Mouse (Mus musculus): ENCODE measurements around the gene Dock8. TPM values are rescaled to one million over a fixed set of nuclear protein-coding genes. Genes with fewer than 3 reads are reported as not detected.

Gene Dock8
- polyA plus RNA-seq, 1 experiment from 2014 or later = 4.1 TPM

- Histone ChIP-seq H3K9ac (ENCODE audit: low read depth, low read length) (no peak overlapping the region), H3K4me3 (ENCODE audit: low read depth, low read length) (no peak overlapping the region), H3K4me2 (replicated peaks; ENCODE audit: low read depth, low read length) (no peak overlapping the region), H3K4me1 (replicated peaks; ENCODE audit: control insufficient read depth, insufficient read depth, low read length) (no peaks in the 10 kb centered on the region), H3K36me3 (ENCODE audit: control insufficient read depth, insufficient read depth, low read length) (no peaks in the 10 kb centered on the region), H3K9me3 (ENCODE audit: control insufficient read depth, low read length) (no peaks in the 10 kb centered on the region), H3K27ac (ENCODE audit: low read depth, low read length) (no peak overlapping the region), H3K27me3 (ENCODE audit: control insufficient read depth, insufficient read depth, low read length) (no peaks in the 10 kb centered on the region)
- DNase-seq (ENCODE audit: low spot score) = peak; percentile 7
- 56% methylated on average over 9 of the region's 9 CpGs for WGBS
- ATAC-seq (ENCODE audit: low FRiP score) = no peak
These were observed 61.0 kb downstream of the Dock8 start for GRCm38 (mm10) chr19:25060375-25060774.

DNA sequence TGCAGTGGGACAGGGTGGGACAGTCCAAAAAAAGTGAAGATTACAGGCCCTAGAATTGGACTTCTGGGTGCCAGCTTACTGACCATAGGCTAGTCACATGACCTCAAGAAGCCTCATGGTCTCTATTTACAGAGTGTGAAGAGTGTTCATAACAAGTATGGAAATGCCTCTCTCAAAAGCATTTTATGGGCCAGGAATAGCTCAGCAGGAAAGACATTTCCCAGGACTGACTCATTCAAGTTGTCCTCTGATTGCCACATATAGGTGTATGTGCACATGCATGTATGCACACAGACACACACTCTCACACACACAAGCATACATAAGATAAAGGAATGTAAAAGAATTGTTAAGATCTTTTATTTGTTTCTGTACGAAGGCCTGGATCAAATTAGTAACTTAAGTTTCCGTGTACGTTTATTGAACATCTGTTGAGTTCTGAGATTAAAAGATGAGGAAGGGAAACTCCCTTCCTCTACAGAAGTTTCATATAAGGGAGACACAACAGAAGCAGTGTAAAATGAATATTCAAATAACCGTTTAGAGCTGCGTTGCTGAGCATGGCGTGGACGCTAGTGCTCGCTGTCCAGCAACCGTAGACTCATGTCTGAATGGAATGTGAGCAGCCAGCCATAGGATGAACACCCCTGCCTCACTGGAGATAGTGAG, 63.0 kb downstream of the Dock8 start:
- Histone ChIP-seq H3K9ac (ENCODE audit: low read depth, low read length) (no peak overlapping the region), H3K4me3 (ENCODE audit: low read depth, low read length) (no peak overlapping the region), H3K27ac (ENCODE audit: low read depth, low read length) (no peak overlapping the region), H3K9me3 (ENCODE audit: control insufficient read depth, low read length) (no peaks in the 10 kb centered on the region), H3K36me3 (ENCODE audit: control insufficient read depth, insufficient read depth, low read length) (no peaks in the 10 kb centered on the region), H3K4me2 (replicated peaks; ENCODE audit: low read depth, low read length) (no peak overlapping the region), H3K4me1 (replicated peaks; ENCODE audit: control insufficient read depth, insufficient read depth, low read length) (no peaks in the 10 kb centered on the region), H3K27me3 (ENCODE audit: control insufficient read depth, insufficient read depth, low read length) (no peaks in the 10 kb centered on the region)
- WGBS = 93% methylated on average over 9 of the region's 9 CpGs
- DNase-seq (ENCODE audit: low spot score) (no peak), ATAC-seq (ENCODE audit: low FRiP score) (no peak)

- WGBS = 85% methylated on average over 2 of the region's 2 CpGs
- Histone ChIP-seq H3K9me3 (ENCODE audit: control insufficient read depth, low read length) (no peaks in the 10 kb centered on the region), H3K27ac (ENCODE audit: low read depth, low read length) (no peak overlapping the region), H3K9ac (ENCODE audit: low read depth, low read length) (no peak overlapping the region), H3K4me2 (replicated peaks; ENCODE audit: low read depth, low read length) (no peak overlapping the region), H3K27me3 (ENCODE audit: control insufficient read depth, insufficient read depth, low read length) (no peaks in the 10 kb centered on the region), H3K4me3 (ENCODE audit: low read depth, low read length) (no peak overlapping the region), H3K4me1 (replicated peaks; ENCODE audit: control insufficient read depth, insufficient read depth, low read length) (no peaks in the 10 kb centered on the region), H3K36me3 (ENCODE audit: control insufficient read depth, insufficient read depth, low read length) (no peaks in the 10 kb centered on the region)
- DNase-seq (ENCODE audit: low spot score) (no peak), ATAC-seq (ENCODE audit: low FRiP score) (no peak)
These were observed 63.5 kb downstream of the Dock8 start for GRCm38 (mm10) chr19:25062857-25063240.

- Histone ChIP-seq H3K9ac (ENCODE audit: low read depth, low read length) (no peak overlapping the region), H3K9me3 (ENCODE audit: control insufficient read depth, low read length) (no peaks in the 10 kb centered on the region), H3K4me1 (replicated peaks; ENCODE audit: control insufficient read depth, insufficient read depth, low read length) (no peaks in the 10 kb centered on the region), H3K4me2 (replicated peaks; ENCODE audit: low read depth, low read length) (no peak overlapping the region), H3K4me3 (ENCODE audit: low read depth, low read length) (no peak overlapping the region), H3K27ac (ENCODE audit: low read depth, low read length) (no peak overlapping the region), H3K36me3 (ENCODE audit: control insufficient read depth, insufficient read depth, low read length) (no peaks in the 10 kb centered on the region), H3K27me3 (ENCODE audit: control insufficient read depth, insufficient read depth, low read length) (no peaks in the 10 kb centered on the region)
- DNase-seq (ENCODE audit: low spot score) = peak; percentile 11
- WGBS = 81% methylated on average over 9 of the region's 9 CpGs
- no peak for ATAC-seq (ENCODE audit: low FRiP score)
These were observed 66.9 kb downstream of the Dock8 start for GRCm38 (mm10) chr19:25066229-25066628.

GRCm38 (mm10) chr19:25068518-25068917, 69.2 kb downstream of the Dock8 start:
- no peaks in the 10 kb centered on the region for H3K4me1 ChIP-seq (replicated peaks; ENCODE audit: control insufficient read depth, insufficient read depth, low read length)
- no peaks in the 10 kb centered on the region for H3K27me3 ChIP-seq (ENCODE audit: control insufficient read depth, insufficient read depth, low read length)
- no peaks in the 10 kb centered on the region for H3K9me3 ChIP-seq (ENCODE audit: control insufficient read depth, low read length)
- DNase-seq (ENCODE audit: low spot score) (no peak), ATAC-seq (ENCODE audit: low FRiP score) (no peak)
- H3K4me2 ChIP-seq (replicated peaks; ENCODE audit: low read depth, low read length) = no peak overlapping the region
- no peak overlapping the region for H3K9ac ChIP-seq (ENCODE audit: low read depth, low read length)
- H3K27ac ChIP-seq (ENCODE audit: low read depth, low read length) = no peak overlapping the region
- no peaks in the 10 kb centered on the region for H3K36me3 ChIP-seq (ENCODE audit: control insufficient read depth, insufficient read depth, low read length)
- 82% methylated on average over 8 of the region's 8 CpGs for WGBS
- H3K4me3 ChIP-seq (ENCODE audit: low read depth, low read length) = no peak overlapping the region

GRCm38 (mm10) chr19:25072521-25072920, 73.2 kb downstream of the Dock8 start:
- H3K27ac ChIP-seq (ENCODE audit: low read depth, low read length) = no peak overlapping the region
- no peaks in the 10 kb centered on the region for H3K27me3 ChIP-seq (ENCODE audit: control insufficient read depth, insufficient read depth, low read length)
- no peaks in the 10 kb centered on the region for H3K9me3 ChIP-seq (ENCODE audit: control insufficient read depth, low read length)
- H3K4me3 ChIP-seq (ENCODE audit: low read depth, low read length) = no peak overlapping the region
- H3K36me3 ChIP-seq (ENCODE audit: control insufficient read depth, insufficient read depth, low read length) = no peaks in the 10 kb centered on the region
- no peak overlapping the region for H3K9ac ChIP-seq (ENCODE audit: low read depth, low read length)
- no peak overlapping the region for H3K4me2 ChIP-seq (replicated peaks; ENCODE audit: low read depth, low read length)
- DNase-seq (ENCODE audit: low spot score) = no peak
- H3K4me1 ChIP-seq (replicated peaks; ENCODE audit: control insufficient read depth, insufficient read depth, low read length) = no peaks in the 10 kb centered on the region
- 90% methylated on average over 9 of the region's 9 CpGs for WGBS
- ATAC-seq (ENCODE audit: low FRiP score) = no peak

DNA sequence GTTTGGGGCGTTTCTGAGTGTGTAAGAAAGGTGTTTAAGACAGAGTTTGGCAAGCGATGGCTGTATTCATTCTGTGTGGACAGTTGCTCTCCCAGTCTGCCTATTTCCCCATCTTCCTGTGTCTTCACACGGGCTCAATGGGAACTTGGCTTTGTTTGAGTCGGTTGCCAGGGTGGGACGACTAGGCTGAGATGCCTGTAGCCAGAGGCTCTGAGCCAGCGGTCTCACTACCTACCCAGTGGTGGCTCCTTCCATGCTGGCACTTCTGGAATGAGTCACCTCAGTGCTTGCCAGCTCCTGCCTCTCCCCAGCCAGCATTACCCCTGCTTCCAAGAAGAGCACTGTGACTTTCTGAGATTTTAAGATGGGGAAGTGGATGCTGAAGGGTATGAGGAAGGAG, 75.4 kb downstream of the Dock8 start:
- no peak for ATAC-seq (ENCODE audit: low FRiP score)
- Histone ChIP-seq H3K27ac (ENCODE audit: low read depth, low read length) (no peak overlapping the region), H3K27me3 (ENCODE audit: control insufficient read depth, insufficient read depth, low read length) (no peaks in the 10 kb centered on the region), H3K36me3 (ENCODE audit: control insufficient read depth, insufficient read depth, low read length) (no peaks in the 10 kb centered on the region), H3K4me1 (replicated peaks; ENCODE audit: control insufficient read depth, insufficient read depth, low read length) (no peaks in the 10 kb centered on the region), H3K9ac (ENCODE audit: low read depth, low read length) (no peak overlapping the region), H3K9me3 (ENCODE audit: control insufficient read depth, low read length) (no peaks in the 10 kb centered on the region), H3K4me3 (ENCODE audit: low read depth, low read length) (no peak overlapping the region), H3K4me2 (replicated peaks; ENCODE audit: low read depth, low read length) (no peak overlapping the region)
- no peak for DNase-seq (ENCODE audit: low spot score)
- 76% methylated on average over 6 of the region's 6 CpGs for WGBS

DNA sequence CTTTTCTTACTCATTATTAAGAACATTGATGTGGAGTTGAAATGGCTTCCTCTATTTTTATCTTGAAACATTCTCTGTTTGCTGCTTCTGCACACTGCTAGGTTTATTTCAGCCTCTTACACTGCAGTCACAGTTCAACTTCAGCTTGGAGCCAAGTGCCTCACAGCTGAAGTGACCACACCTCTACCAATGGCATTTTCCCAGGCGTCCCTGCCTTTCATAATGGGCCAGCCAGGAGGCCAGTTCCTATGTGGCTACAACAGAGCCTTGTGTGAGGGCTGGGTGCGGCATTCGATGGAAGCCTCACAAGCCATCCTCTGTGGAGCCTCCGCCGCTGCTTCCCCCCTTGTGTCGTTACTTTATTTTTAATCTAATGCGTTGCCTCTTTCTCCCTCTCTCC, 78.3 kb downstream of the Dock8 start:
- no peak overlapping the region for H3K27ac ChIP-seq (ENCODE audit: low read depth, low read length)
- ATAC-seq (ENCODE audit: low FRiP score) (no peak), DNase-seq (ENCODE audit: low spot score) (no peak)
- no peaks in the 10 kb centered on the region for H3K9me3 ChIP-seq (ENCODE audit: control insufficient read depth, low read length)
- WGBS = 77% methylated on average over 7 of the region's 7 CpGs
- no peaks in the 10 kb centered on the region for H3K27me3 ChIP-seq (ENCODE audit: control insufficient read depth, insufficient read depth, low read length)
- no peak overlapping the region for H3K4me2 ChIP-seq (replicated peaks; ENCODE audit: low read depth, low read length)
- H3K4me3 ChIP-seq (ENCODE audit: low read depth, low read length) = no peak overlapping the region
- H3K9ac ChIP-seq (ENCODE audit: low read depth, low read length) = no peak overlapping the region
- H3K36me3 ChIP-seq (ENCODE audit: control insufficient read depth, insufficient read depth, low read length) = no peaks in the 10 kb centered on the region
- no peaks in the 10 kb centered on the region for H3K4me1 ChIP-seq (replicated peaks; ENCODE audit: control insufficient read depth, insufficient read depth, low read length)

- Histone ChIP-seq H3K27me3 (ENCODE audit: control insufficient read depth, insufficient read depth, low read length) (no peaks in the 10 kb centered on the region), H3K4me3 (ENCODE audit: low read depth, low read length) (no peak overlapping the region), H3K27ac (ENCODE audit: low read depth, low read length) (no peak overlapping the region), H3K36me3 (ENCODE audit: control insufficient read depth, insufficient read depth, low read length) (no peaks in the 10 kb centered on the region), H3K4me2 (replicated peaks; ENCODE audit: low read depth, low read length) (no peak overlapping the region), H3K9ac (ENCODE audit: low read depth, low read length) (no peak overlapping the region), H3K4me1 (replicated peaks; ENCODE audit: control insufficient read depth, insufficient read depth, low read length) (no peaks in the 10 kb centered on the region), H3K9me3 (ENCODE audit: control insufficient read depth, low read length) (no peaks in the 10 kb centered on the region)
- ATAC-seq (ENCODE audit: low FRiP score) = no peak
- DNase-seq (ENCODE audit: low spot score) = no peak
- WGBS = 87% methylated on average over 8 of the region's 8 CpGs
These were observed 78.8 kb downstream of the Dock8 start for GRCm38 (mm10) chr19:25078130-25078529.

Data from hindbrain, embryonic 11.5 days (tissue).